Mouse (Mus musculus): ENCODE results near the gene Efna3.

Efna3 gene

DNA sequence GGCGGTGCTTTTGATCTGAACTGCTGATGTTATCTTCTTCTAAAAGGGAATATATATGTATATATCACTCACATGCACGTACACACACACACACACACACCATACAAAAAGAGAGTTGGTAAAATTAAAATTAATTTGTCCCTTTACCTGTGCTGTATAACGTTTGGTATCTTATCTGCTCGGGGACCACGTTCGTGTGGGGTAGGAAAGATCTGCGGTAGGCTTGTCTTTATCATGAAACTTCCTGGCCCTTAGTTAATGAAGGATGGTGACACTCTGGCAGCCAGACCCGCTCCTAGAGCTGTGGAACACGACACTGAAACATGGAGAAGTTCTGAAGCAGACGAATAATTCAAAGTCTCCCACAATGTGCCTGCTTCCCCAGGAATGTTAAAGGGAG lies 30.9 kb downstream of the Efna3 start:
- in situ Hi-C loops (cut with MboI; ENCODE audit: low sequenced_read_pairs) = no loop called here

DNA sequence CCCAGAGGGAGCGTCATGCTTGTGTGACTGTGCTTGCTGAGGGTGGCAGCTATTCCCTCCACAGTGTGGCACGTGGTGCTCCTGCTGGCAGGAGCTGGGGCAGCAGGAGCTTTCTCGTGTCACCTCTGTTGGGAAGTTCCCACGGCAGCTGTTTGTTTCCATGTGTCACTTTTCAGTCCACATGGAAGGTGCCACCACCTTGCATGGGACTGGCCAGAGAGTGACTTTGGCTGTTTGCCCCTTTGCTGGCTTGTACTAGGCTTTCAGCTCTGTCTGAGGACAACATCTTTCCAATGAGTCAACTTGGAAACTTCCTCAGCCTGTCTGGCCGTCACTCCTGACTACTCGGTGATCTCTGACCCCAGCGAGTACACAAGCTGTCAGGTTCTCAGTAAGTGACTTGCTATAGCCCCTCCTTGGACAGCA lies 34.2 kb downstream of the Efna3 start:
- in situ Hi-C loops (cut with MboI; ENCODE audit: low sequenced_read_pairs) = no loop called here

DNA sequence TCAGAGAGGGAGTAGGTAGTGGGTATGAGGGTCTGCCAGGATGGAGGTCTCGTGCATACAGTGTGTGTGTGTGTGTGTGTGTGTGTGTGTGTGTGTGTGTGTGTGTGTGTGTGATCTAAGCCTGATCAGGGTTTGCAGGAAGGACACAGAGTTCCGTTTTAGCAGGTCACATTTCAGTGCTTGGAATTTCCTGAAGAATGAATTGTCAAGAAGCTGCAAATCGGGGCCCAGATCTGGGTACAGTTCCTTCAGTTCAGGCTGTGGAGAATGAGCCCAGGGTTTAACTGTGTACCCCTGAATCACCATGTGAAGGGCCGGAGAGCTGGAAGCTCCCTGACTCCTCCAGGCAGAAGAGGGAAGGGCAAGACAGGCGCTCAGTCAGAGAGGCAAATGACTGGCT lies 35.5 kb downstream of the Efna3 start:
- in situ Hi-C loops (cut with MboI; ENCODE audit: low sequenced_read_pairs) = no loop called here

DNA sequence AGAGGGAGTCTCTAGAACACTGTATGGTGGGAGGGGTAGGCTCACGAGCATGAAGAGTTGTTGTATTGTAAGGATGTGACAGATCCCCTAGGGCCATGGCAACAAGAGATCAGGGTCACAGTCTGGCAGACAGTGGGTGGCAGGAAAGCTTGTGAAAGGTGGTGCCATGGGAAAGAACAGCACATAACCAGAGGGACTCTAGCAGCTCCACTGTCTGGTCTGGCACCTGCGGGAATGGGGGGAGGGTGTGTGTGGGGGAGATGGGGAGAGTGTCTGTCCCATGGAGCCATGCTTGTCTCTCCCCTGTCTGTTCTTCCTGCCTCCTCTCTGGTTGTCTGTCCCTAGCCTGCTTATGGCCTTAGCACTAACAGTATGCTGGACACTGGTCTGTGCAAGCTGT lies 37.2 kb downstream of the Efna3 start:
- in situ Hi-C loops (cut with MboI; ENCODE audit: low sequenced_read_pairs) = no loop called here

DNA sequence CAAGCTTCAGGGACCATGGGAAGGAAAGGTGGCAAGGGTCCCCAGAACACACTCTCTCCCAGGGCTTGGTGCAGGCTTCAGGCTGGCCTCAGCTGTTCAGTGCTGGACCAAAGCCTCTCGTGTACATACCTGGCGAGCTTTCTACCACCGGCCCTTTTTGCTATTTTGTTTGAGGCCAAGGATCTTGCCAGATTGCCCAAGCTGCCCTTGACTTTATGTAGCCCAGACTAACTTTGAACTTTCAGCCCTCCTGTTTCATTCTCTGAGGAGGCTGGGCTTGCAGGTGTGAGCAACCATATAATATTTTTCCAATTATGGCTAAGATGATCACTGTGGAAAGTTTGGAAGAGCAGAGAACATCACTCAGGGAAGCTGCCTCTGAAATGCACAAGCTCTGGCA lies 38.5 kb downstream of the Efna3 start:
- in situ Hi-C loops (cut with MboI; ENCODE audit: low sequenced_read_pairs) = loop anchor here (5.0 kb wide), 1 partner anchor 37 kb away; the partner anchor contains the start of genes Krtcap2 and Trim46

DNA sequence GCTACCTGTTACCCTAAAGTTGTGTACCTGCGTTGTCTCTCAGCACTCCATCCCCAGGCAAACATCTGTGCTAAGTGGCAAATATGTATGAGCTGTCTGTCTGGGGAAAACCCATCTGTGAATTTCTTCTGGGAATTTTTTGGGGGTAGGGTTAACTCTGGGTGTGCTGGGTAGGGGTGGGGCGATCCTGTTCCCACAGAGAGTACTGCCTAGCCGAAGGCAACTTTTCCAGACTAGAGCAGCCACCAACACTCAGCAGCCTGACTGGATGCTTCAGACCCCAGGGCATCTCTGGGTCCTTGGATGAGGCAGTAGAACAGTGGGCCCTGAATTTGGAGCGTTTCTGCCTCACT lies 40.5 kb downstream of the Efna3 start:
- in situ Hi-C loops (cut with MboI; ENCODE audit: low sequenced_read_pairs) = loop anchor here (5.0 kb wide), 1 partner anchor 35 kb away; the partner anchor contains the start of genes Krtcap2 and Trim46

DNA sequence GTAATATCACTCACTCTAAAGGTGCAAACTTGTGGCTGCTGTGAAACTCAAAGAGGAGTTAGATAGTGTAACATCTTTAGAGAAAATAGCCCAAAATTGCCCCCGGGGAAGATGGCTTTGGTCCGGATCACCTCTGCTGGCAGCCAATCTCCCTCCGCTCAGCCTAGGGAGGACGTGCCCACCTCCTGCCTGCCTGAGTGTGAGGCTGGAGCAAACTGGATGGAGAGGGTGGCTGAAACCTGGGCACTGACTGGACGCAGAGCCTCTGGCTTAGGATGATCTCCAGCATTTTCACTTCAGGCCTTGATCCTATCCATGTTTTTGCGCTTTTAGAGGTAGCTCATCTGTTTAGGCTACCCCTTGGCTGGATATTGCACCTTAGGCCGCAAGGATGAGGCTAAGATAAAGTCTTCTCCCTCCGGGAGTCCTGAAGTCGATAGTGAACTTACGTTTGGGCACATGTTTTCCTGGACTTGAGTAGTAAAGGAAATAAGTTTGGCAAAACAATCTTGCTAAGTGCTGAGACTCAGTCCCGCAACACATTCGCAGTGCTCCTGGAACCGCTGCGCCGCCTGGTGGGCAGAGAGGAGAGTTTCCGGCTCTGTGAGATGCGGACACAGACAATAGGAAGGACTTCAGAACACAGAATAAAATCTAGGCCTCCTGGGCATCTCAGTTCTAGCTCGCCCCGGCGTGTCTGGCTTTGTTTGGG lies 41.0 kb downstream of the Efna3 start:
- in situ Hi-C loops (cut with MboI; ENCODE audit: low sequenced_read_pairs) = loop anchor here (5.0 kb wide), 1 partner anchor 34 kb away; the partner anchor contains the start of genes Krtcap2 and Trim46

DNA sequence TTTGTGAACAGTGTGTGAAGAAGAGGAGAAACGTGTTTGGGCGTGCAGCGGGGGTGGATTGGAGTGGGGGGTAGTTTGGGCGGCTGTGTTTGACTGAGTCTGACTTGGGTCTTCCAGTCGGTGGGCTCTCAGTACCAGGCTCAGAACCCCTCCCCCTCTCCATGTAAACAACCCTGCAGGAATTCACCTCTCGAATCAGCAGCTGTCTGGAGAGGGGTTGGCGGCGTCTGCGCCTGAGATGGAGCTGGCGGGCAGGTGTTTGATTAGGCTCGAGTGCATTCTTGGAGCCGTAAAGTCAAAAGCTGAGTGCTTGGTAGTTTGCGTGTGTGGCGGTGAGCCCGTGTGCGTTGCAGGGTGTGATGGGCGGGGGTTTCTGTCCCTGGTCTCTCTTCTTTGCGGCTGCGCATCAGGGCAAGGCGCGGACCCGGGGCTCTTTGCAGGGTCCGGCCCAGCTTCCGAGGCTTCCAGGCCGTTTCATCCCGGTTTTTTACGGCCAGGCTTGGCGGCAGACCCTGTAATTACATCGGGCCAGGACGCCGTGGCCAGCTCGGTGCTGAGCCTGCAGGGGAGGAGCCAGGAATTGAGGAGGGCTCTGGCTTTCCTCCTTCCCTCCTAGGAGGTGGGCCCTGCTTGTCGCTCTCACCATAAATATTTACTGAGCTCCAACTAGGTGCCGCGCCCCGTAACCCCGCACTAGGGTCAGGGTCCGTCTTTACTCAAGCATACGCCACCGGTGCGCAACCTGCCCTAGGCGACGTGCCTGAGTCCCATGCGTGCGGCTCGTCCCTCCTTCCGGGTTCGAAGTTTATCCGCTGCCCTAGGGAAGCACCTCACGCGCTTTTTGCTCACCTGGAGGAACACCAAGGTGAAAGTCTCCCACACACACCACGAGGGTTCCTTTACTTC lies 41.9 kb downstream of the Efna3 start, which contains the start of gene Efna1:
Efna1 (minus strand) TSS at position 537 of the 906 bp plus-strand sequence.
- in situ Hi-C loops (cut with MboI; ENCODE audit: low sequenced_read_pairs) = loop anchor here (5.0 kb wide), 1 partner anchor 34 kb away; the partner anchor contains the start of genes Krtcap2 and Trim46

DNA sequence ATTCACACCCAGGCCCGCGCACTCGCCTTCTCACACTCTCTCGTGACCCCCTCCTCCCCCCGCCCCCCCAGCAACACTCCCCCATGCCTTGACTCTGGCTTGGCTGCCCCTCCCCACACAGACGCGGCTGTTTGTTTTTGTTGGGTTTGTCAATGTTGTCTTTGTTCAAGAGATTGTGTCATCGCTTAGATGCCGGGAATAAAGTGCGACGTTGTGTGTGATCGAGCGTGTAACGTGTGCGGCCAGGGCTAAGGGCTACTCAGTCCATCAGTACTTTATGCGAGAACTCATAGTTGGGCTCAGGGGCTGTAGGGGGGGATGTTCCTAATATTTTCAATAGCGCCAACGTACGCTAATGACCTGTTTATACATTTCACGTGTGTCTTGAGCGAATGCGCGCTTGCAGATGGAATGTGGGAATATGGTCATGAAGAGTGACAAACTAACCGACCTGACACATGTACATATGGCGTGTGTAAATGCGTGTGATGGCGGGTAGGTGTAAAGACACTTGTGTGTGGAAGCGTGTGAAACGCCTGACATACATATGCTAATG lies 42.6 kb downstream of the Efna3 start:
- in situ Hi-C loops (cut with MboI; ENCODE audit: low sequenced_read_pairs) = loop anchor here (5.0 kb wide), 1 partner anchor 33 kb away; the partner anchor contains the start of genes Krtcap2 and Trim46

DNA sequence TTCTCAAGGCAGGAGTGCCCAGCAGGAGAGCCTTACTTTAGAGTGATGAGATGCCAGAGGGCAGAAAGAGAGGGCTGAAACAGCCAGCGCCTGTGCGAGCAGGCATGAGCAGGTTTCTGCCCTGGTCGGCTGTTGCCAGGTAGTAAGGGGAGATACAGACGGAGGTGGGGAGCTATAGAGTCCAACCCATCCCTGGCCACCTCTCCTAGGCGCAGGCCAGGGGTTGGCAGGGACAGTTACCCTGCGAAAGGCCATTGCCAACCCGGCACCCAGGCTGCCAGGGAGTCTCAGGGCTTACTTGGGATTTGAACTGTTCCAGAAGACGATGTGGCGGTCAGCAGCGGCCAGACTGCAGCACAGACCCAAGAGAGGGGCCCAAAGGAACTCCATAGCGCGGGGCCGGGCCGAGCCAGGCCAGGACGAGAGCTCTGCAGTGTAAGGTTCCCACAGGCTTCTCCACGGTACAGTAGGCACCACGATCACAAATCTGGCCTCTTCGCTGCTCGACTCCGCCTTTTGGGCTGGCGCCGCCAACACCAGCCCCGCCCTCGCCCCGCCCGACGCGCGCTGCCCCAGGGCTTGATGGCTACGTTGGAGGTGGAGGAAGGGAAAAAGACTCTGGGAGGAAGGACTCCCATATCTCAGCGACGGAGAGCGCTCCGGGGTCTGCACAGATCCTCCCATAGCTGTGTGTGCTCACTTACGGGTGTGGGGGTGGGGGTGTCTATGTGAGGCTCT lies 43.4 kb downstream of the Efna3 start:
- in situ Hi-C loops (cut with MboI; ENCODE audit: low sequenced_read_pairs) = no loop called here

DNA sequence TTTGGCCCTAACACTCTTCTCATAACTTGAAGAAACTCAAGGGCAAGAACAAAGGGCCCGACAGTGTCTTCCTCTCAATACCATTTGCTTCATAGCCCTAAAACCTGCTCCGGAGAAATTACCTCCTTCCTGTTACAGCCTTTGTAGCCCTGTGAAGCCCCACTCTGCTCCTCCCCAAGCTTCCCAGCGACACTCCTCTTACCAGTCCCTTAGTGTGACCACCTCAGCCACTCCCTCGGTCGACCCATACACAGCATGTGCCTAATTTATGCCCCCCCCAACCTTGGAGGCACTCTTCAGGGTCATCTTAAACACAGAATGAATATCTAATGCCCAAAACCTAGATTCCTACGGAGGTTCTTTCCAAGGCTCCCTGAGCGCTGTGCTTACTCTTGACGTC lies 44.1 kb downstream of the Efna3 start:
- in situ Hi-C loops (cut with MboI; ENCODE audit: low sequenced_read_pairs) = no loop called here

DNA sequence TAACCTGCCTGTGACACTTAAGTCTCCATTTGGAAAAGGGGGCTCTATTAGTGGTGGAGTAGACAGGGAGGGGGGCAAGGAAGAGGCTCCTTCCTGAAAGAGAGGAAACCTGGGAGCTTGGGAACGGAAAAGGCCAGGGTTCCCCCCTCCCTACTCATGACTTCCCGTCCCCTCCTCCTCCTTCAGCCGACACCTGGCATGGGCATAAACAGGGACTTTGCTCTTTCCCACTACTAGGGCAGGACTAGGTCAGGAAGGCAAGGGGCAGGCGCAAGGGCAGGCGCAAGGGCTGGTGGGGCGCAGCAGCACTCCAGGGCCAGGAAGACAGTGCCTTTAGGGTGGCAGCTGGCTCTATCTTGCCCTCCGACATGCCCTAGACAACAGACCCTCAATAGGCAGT lies 44.7 kb downstream of the Efna3 start:
- in situ Hi-C loops (cut with MboI; ENCODE audit: low sequenced_read_pairs) = no loop called here

DNA sequence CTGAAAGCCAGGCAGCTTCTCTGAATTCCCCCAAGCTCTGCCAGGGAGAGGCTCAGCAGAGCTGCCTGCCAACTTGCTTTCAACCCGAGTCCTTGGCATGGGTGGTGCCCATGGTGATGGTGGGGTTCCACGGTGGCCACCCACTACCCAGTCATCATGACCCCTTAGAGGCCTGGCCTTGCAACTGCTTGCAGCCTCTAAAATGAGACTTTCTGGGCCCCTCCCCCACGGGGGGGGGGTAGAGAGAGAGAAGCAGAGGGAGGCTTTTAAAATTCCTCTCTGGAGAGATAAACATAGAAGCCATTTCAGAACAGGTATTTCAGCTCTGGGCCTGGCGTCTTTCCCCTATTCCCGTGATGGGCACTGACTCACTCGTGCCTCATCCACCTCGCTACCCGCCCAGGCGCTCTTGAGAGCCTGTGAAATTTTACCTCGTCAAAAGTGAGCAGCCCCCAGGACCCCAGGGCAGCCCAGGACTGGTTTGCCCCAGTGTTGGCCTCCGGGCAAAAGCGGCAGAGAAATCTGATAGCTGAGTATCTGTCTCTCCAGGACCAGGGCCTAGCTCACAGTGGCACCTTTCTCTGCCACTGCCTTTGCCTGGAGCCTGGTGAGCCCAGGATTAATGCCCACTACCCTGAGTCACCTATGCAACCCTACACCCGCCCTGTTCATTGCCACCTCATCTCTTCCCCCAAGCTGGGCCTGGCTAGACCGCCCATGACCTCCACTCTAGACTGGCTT lies 45.3 kb downstream of the Efna3 start:
- in situ Hi-C loops (cut with MboI; ENCODE audit: low sequenced_read_pairs) = no loop called here

DNA sequence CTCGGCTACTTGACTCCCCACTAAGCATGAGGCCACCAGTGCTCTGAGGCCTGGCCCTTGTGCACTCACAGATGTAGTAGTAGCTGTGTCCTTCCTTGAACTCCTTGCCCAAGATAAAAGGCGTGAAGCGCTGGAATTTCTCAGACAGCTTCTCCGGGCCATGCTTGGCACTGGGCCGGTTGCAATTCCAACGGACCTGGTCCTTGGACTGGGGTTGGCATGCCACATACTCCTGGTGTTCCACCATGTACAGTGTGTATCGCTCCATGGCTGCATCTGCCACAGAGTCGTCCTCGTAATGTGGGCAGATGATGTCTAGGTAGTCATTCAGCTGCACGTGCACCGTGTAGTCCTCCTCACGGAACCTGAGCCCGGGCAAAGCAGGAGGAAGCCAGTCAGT lies 46.7 kb downstream of the Efna3 start:
- in situ Hi-C loops (cut with MboI; ENCODE audit: low sequenced_read_pairs) = no loop called here

DNA sequence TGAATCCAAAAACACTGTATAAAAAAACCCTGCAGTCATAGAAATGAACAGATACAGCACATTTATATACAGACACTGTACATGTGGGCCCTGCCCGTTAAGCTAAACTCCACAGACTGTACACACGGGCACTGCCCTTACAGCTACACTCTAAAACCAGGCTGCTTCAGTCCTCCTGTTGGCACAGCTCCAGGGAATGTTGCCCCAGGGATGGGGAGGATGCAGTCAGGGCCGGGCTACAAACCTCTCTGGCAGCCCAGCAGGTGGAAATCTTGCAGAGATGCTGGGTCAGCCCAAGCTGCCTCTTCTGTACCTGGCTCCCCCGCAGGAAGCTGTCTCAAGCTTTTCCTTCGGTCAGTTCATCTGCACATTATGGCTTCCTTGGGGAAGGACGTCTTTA lies 51.0 kb downstream of the Efna3 start:
- in situ Hi-C loops (cut with MboI; ENCODE audit: low sequenced_read_pairs) = no loop called here

DNA sequence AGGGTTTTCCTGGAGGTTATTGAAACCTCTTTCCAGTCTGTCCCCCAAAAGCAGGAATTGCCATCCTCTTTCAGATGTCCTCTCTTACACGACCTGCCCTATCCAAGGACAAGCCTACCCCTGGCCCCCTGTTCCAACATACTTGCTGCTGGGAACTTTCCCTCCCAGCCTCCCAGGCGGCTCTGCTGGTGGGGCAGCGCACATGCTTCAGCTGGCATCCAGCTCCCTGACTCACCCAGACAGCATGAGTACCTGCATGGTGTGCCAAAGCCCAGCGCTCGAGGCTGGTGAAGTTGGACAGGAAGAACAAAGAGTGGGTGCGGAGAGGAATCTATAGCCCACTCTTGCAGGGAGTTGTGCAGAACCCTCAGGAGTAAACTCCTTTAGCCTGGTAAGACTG lies 51.9 kb downstream of the Efna3 start:
- in situ Hi-C loops (cut with MboI; ENCODE audit: low sequenced_read_pairs) = no loop called here

DNA sequence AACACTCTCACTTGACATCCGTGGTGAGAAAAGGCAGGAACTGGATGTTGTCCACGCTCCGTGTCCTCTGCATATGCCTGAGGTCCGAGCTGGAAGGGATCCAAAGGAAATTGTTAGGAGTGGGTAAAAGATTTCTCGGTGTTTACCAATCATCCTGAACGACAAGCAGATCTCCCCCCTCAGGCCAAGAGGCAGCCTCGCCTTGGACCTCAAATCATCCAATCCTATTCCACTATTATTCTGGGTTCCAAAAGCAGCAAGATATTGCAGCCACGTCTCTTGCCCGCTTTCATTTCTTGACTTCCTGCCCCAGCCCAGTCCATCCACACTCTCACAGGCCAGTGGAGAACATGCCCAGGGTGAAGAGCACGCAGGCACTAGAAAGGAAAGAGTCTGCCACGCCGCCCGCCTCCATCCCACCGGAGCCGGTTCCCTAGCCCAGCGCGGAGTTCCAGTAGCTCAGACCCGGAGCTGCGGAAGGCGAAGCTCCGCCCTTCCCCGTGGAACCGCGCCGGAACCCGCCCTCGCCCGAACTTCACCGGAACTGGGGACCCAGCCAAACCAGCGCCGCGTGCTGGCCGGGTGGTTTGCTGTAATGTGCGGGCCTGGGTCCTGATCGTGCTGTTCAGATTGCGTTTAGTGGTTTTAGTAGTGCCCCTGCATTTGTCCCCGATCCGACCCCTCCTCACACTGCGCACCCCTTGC lies 52.6 kb downstream of the Efna3 start, which contains the start of gene Slc50a1:
Slc50a1 (minus strand) TSS at position 520 of the 705 bp plus-strand sequence.
- in situ Hi-C loops (cut with MboI; ENCODE audit: low sequenced_read_pairs) = no loop called here

DNA sequence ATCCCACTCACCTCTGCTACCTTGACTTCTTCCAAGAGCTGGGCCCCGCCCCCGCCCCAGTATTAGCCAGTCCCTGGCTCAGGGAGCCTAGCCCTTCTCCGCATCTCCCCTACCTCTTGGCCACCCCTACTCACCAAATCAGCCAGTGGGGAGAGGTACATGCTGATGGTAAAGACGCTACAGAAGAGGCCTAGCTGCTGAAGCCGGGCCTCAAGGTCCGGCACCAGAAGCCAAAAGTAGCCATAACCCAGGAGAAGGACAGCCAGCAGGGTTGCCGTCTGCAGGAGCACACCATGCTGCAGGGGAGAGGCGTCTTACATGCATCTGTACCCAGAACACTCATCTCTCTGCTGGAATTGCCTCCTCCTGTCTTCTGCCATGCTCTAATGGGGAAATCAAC lies 53.8 kb downstream of the Efna3 start:
- in situ Hi-C loops (cut with MboI; ENCODE audit: low sequenced_read_pairs) = no loop called here

DNA sequence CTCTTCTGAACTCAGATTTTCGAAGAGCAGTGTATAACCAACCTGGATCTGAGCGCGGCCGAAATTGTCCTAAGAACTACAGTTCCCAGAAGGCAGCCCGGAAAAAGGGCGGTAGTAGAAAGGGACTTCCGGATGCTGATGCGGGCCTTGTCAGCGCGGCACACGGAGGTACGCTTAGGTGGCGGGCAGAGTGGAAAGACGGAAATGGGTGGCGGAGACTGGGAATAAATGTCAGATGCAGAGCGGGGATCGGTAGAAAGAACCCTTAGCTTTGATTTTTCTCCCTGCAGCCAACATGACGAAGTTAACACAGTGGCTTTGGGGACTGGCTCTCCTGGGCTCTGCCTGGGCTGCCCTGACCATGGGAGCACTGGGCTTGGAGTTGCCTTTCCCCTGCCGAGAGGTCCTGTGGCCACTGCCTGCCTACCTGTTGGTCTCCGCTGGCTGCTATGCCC lies 56.3 kb downstream of the Efna3 start:
- in situ Hi-C loops (cut with MboI; ENCODE audit: low sequenced_read_pairs) = no loop called here

Data from CH12F3 (cell line).